Mouse (Mus musculus) midbrain, embryonic 14.5 days (tissue): ENCODE results near the gene Ftcd. TPM values are rescaled to one million over a fixed set of nuclear protein-coding genes. Genes with fewer than 3 reads are reported as not detected.

Experiments used
- ATAC-seq: fragments of 200-750 bp; cut with Nextera tagmentation; 2 replicates; pipeline ENCODE4 v1.8.0; 2017; ENCODE audit warnings: moderate number of reproducible peaks, moderate library complexity; ENCODE audit not compliant: low FRiP score, low TSS enrichment
- DNase-seq: peaks from one replicate; pipeline ENCODE4 v3.0.0-alpha.2; 2015
- H3K27ac ChIP-seq: fragments of 300-500 bp; sonication (generic); replicated peaks from 2 replicates; pipeline ENCODE4 v1.5.1; 2014; ENCODE audit warnings: mild to moderate bottlenecking, low read depth, low read length, moderate library complexity
- H3K27me3 ChIP-seq: fragments of 300-500 bp; sonication (generic); 2 replicates; pipeline ENCODE4 v1.6.1; 2014; ENCODE audit warnings: low read length, control low read depth, mixed read lengths; ENCODE audit not compliant: control insufficient read depth, insufficient read depth
- H3K36me3 ChIP-seq: fragments of 300-500 bp; sonication (generic); 2 replicates; pipeline ENCODE4 v1.6.1; 2014; ENCODE audit warnings: low read length, control low read depth; ENCODE audit not compliant: control insufficient read depth, insufficient read depth
- H3K4me1 ChIP-seq: fragments of 300-500 bp; sonication (generic); 2 replicates; pipeline ENCODE4 v1.6.1; 2014; ENCODE audit warnings: mild to moderate bottlenecking, antibody characterized with exemption, low read length, control low read depth; ENCODE audit not compliant: control insufficient read depth, insufficient read depth
- H3K4me2 ChIP-seq: fragments of 300-500 bp; sonication (generic); 2 replicates; pipeline ENCODE4 v1.6.1; 2014; ENCODE audit warnings: mild to moderate bottlenecking, low read length, moderate library complexity
- H3K4me3 ChIP-seq: fragments of 300-500 bp; sonication (generic); replicated peaks from 2 replicates; pipeline ENCODE4 v1.5.1; 2014; ENCODE audit warnings: low read depth, low read length
- H3K9ac ChIP-seq: fragments of 300-500 bp; sonication (generic); replicated peaks from 2 replicates; pipeline ENCODE4 v1.6.1; 2014; ENCODE audit warnings: mild to moderate bottlenecking, low read length, moderate library complexity
- H3K9me3 ChIP-seq: fragments of 300-500 bp; sonication (generic); 2 replicates; pipeline ENCODE4 v1.6.1; 2016; ENCODE audit warnings: low read length, control low read depth, mixed read lengths; ENCODE audit not compliant: control insufficient read depth
- WGBS: fragments of 180-500 bp; shearing (Covaris S2); extraction: QIAGEN DNeasy Blood & Tissue Kit; methylation state at CpG from one replicate; pipeline ENCODE4 v1.1.7; 2014; 5-methylcytosine and 5-hydroxymethylcytosine counted together
- polyA plus RNA-seq: library from polyadenylated mRNA; unstranded; fragments of >200 nt; fragmentation: Nextera tagmentation; extraction: Ambion mirVana; gene quantifications from 2 replicates; pipeline ENCODE4 v1.2.1, GENCODE M21; 2014

Ftcd gene
- polyA plus RNA-seq: not detected in 2 replicates

- Histone ChIP-seq H3K27me3 (no peaks in the 10 kb centered on the region), H3K9ac (no peak within 1 kb of the TSS), H3K4me3 (no peak within 1 kb of the TSS), H3K9me3 (no peaks in the 10 kb centered on the region), H3K4me1 (no peaks in the 10 kb centered on the region), H3K4me2 (no peak within 1 kb of the TSS), H3K27ac (no peak within 1 kb of the TSS), H3K36me3 (no peaks in the 10 kb centered on the region)
- ATAC-seq: no peak
- WGBS: 89% methylated on average over 3 of the region's 3 CpGs
- DNase-seq: no peak
These were observed at the start of gene Ftcd for GRCm38 (mm10) chr10:76575374-76575773. Ftcd (plus strand) TSS chr10:76575648.

DNA sequence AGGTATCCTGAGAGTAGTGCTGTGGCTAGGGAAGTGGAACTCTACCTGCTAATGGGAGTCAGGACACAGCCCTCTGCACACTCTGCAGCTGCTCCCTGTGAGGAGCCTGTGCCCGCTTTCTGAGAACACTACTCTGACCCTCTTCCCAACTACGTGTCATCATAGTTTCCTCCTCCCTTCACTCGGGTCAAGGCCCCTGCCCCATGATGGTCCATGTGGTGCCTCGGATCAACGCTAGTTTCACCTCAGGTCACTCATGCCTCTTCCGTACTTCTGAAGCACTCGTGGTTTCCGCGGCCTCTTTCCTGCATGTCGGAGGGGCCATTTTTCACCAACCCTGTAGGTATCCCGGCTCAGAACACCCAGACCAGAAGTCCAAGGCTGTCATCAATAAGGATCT, 44.5 kb upstream of the Ftcd start:
- H3K27me3 ChIP-seq: no peaks in the 10 kb centered on the region
- peak overlapping the region; percentile 74 for H3K4me2 ChIP-seq
- 0% methylated on average over 11 of the region's 11 CpGs for WGBS
- peaks cover 28% of the 10 kb centered on the region for H3K36me3 ChIP-seq
- DNase-seq: no peak
- peak overlapping the region; percentile 59; the same call in 1 of the 2 replicates for H3K9ac ChIP-seq
- peak overlapping the region; percentile 60; the same call in 1 of the 2 replicates for H3K27ac ChIP-seq
- ATAC-seq: no peak; the same call in 1 of the 2 replicates
- peak overlapping the region; percentile 73 for H3K4me3 ChIP-seq
- peaks cover 22% of the 10 kb centered on the region for H3K4me1 ChIP-seq
- H3K9me3 ChIP-seq: no peaks in the 10 kb centered on the region

DNA sequence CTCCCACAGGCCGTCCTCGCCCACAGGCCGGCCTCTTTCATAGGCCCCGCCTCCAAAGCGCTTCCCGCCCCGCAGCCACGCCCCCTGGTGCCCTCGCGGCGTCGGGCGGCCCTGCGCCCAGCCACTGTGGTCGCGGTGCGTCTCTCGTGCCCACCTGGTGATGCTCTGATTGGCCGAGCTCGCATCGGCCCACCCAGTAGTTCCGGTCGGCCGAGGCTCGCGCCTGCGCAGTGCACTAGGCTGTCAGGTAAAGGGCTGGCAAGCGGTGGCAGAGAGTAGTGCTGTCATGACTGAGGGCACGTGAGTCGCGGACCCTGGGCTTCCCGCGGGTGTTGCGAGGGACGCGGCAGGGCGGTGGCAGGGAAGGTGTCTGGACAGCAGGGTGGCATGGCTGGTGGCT, 44.1 kb upstream of the Ftcd start, which contains the start of gene Lss:
Gene Lss, plus strand, starts transcription at position 214 of the 400 bp plus-strand sequence.
- no peaks in the 10 kb centered on the region for H3K9me3 ChIP-seq
- DNase-seq (peak; percentile 99), ATAC-seq (peak; percentile 100)
- whole genome bisulfite sequencing: under 1% methylated on average over 37 of the region's 37 CpGs
- H3K9ac ChIP-seq: peak within 1 kb of the TSS; percentile 68
- H3K4me2 ChIP-seq: peak within 1 kb of the TSS; percentile 74
- H3K36me3 ChIP-seq: peaks cover 32% of the 10 kb centered on the region
- H3K4me3 ChIP-seq: peak within 1 kb of the TSS; percentile 73
- peak within 1 kb of the TSS; percentile 83 for H3K27ac ChIP-seq
- peaks cover 22% of the 10 kb centered on the region for H3K4me1 ChIP-seq
- H3K27me3 ChIP-seq: no peaks in the 10 kb centered on the region

GRCm38 (mm10) chr10:76531828-76532227, 43.6 kb upstream of the Ftcd start:
- H3K9ac ChIP-seq: peak overlapping the region; percentile 68
- H3K27ac ChIP-seq: peak overlapping the region; percentile 83
- peak overlapping the region; percentile 73 for H3K4me3 ChIP-seq
- DNase-seq: no peak
- H3K4me2 ChIP-seq: peak overlapping the region; percentile 74
- 1% methylated on average over 14 of the region's 14 CpGs for WGBS
- no peaks in the 10 kb centered on the region for H3K9me3 ChIP-seq
- ATAC-seq: no peak
- peaks cover 22% of the 10 kb centered on the region for H3K4me1 ChIP-seq
- no peaks in the 10 kb centered on the region for H3K27me3 ChIP-seq
- peaks cover 37% of the 10 kb centered on the region for H3K36me3 ChIP-seq

- no peak for DNase-seq
- Histone ChIP-seq H3K9ac (no peak overlapping the region), H3K4me2 (no peak overlapping the region), H3K9me3 (no peaks in the 10 kb centered on the region), H3K4me1 (peaks cover 22% of the 10 kb centered on the region), H3K4me3 (no peak overlapping the region), H3K27me3 (no peaks in the 10 kb centered on the region), H3K27ac (no peak overlapping the region), H3K36me3 (peaks cover 74% of the 10 kb centered on the region)
- ATAC-seq: no peak
- 97% methylated on average over 7 of the region's 7 CpGs for WGBS
These were observed 39.9 kb upstream of the Ftcd start for GRCm38 (mm10) chr10:76535526-76535925.

DNA sequence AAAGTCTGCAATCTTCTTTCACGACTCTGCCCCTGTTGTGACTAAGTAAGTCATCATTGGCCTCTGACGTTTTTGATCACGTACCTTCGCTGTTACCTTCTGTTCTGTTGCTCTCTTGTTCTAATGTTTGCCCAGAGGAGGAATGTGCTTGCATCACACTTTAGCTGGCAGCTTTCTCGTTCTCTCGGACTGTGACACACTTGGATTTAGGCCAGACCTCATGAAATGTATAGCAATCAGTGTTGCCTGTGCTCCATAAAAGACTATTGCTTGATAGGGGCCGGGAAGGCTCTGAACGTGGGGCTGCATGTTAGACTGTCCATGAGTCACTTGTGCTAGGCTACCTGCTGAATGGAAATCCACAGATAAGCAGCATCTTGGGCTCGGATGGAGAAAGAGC, 37.8 kb upstream of the Ftcd start:
- no peak for DNase-seq
- H3K27me3 ChIP-seq: no peaks in the 10 kb centered on the region
- WGBS: 84% methylated on average over 9 of the region's 9 CpGs
- no peak overlapping the region for H3K4me2 ChIP-seq
- H3K36me3 ChIP-seq: peaks cover 95% of the 10 kb centered on the region
- H3K27ac ChIP-seq: no peak overlapping the region
- peaks cover 12% of the 10 kb centered on the region; the same call in 1 of the 2 replicates for H3K4me1 ChIP-seq
- no peaks in the 10 kb centered on the region for H3K9me3 ChIP-seq
- no peak overlapping the region for H3K4me3 ChIP-seq
- ATAC-seq: no peak
- H3K9ac ChIP-seq: no peak overlapping the region

GRCm38 (mm10) chr10:76541336-76542085, 33.9 kb upstream of the Ftcd start:
- 96% methylated on average over 11 of the region's 11 CpGs for WGBS
- H3K36me3 ChIP-seq: peaks cover 100% of the 10 kb centered on the region

GRCm38 (mm10) chr10:76542636-76543375, 32.6 kb upstream of the Ftcd start:
- Histone ChIP-seq H3K9me3 (no peaks in the 10 kb centered on the region), H3K27me3 (no peaks in the 10 kb centered on the region), H3K4me2 (no peak overlapping the region), H3K4me1 (no peaks in the 10 kb centered on the region), H3K4me3 (no peak overlapping the region), H3K9ac (no peak overlapping the region), H3K36me3 (peaks cover 100% of the 10 kb centered on the region), H3K27ac (no peak overlapping the region)
- WGBS: 92% methylated on average over 10 of the region's 10 CpGs
- DNase-seq (no peak), ATAC-seq (no peak)

More at GRCm38 (mm10) chr10:76541336-76542085, 33.9 kb upstream of the Ftcd start:
- H3K4me3 ChIP-seq: no peak overlapping the region
- DNase-seq (no peak), ATAC-seq (no peak)
- no peak overlapping the region for H3K4me2 ChIP-seq
- H3K27ac ChIP-seq: no peak overlapping the region
- H3K27me3 ChIP-seq: no peaks in the 10 kb centered on the region
- H3K9me3 ChIP-seq: no peaks in the 10 kb centered on the region
- no peak overlapping the region for H3K9ac ChIP-seq
- H3K4me1 ChIP-seq: no peaks in the 10 kb centered on the region
